Mouse (Mus musculus) midbrain, embryonic 13.5 days (tissue): Measurements from ENCODE around the gene Gli2. TPM values are rescaled to one million over a fixed set of nuclear protein-coding genes. Genes with fewer than 3 reads are reported as not detected.

ENCODE experiments used
- ATAC-seq: fragments of 200-750 bp; cut with Nextera tagmentation; 2 replicates; pipeline ENCODE4 v1.8.0; 2017; ENCODE audit warnings: mild to moderate bottlenecking, moderate TSS enrichment, moderate library complexity
- H3K27ac ChIP-seq: fragments of 300-500 bp; sonication (generic); 2 replicates; pipeline ENCODE4 v1.5.1; 2015; ENCODE audit warnings: inconsistent platforms, mild to moderate bottlenecking, moderate library complexity
- H3K27me3 ChIP-seq: fragments of 300-500 bp; sonication (generic); 2 replicates; pipeline ENCODE4 v1.6.1; 2015; ENCODE audit warnings: mild to moderate bottlenecking, inconsistent platforms
- H3K36me3 ChIP-seq: fragments of 300-500 bp; sonication (generic); 2 replicates; pipeline ENCODE4 v1.6.1; 2015; ENCODE audit warnings: mild to moderate bottlenecking, inconsistent platforms
- H3K4me1 ChIP-seq: fragments of 300-500 bp; sonication (generic); replicated peaks from 2 replicates; pipeline ENCODE4 v1.6.1; 2015; ENCODE audit warnings: inconsistent platforms
- H3K4me2 ChIP-seq: fragments of 300-500 bp; sonication (generic); replicated peaks from 2 replicates; pipeline ENCODE4 v1.6.1; 2015; ENCODE audit warnings: moderate library complexity, mild to moderate bottlenecking, inconsistent platforms
- H3K4me3 ChIP-seq: fragments of 300-500 bp; sonication (generic); replicated peaks from 2 replicates; pipeline ENCODE4 v1.5.1; 2015; ENCODE audit warnings: mild to moderate bottlenecking, inconsistent platforms
- H3K9ac ChIP-seq: fragments of 300-500 bp; sonication (generic); replicated peaks from 2 replicates; pipeline ENCODE4 v1.6.1; 2015; ENCODE audit warnings: mild to moderate bottlenecking, inconsistent platforms
- H3K9me3 ChIP-seq: fragments of 300-500 bp; sonication (generic); 2 replicates; pipeline ENCODE4 v1.6.1; 2016; ENCODE audit warnings: mild to moderate bottlenecking, inconsistent platforms
- WGBS: fragments of 180-500 bp; shearing (Covaris S2); methylation state at CpG from one replicate; pipeline ENCODE4 v1.1.7; 2015; 5-methylcytosine and 5-hydroxymethylcytosine counted together
- polyA plus RNA-seq: library from polyadenylated mRNA; unstranded; fragments of >200 nt; fragmentation: Nextera tagmentation; extraction: Ambion mirVana; gene quantifications from 2 replicates; pipeline ENCODE4 v1.2.1, GENCODE M21; 2015

Gene Gli2
- polyA plus RNA-seq, 1 experiment from 2014 or later = 3.9 TPM

- Histone ChIP-seq H3K4me1 (peaks cover 7% of the 10 kb centered on the region; the same call in 1 of the 2 replicates), H3K36me3 (no peaks in the 10 kb centered on the region), H3K27ac (no peak overlapping the region), H3K27me3 (no peaks in the 10 kb centered on the region), H3K4me3 (no peak overlapping the region), H3K4me2 (no peak overlapping the region), H3K9ac (no peak overlapping the region), H3K9me3 (no peaks in the 10 kb centered on the region)
- 70% methylated on average over 8 of the region's 8 CpGs for WGBS
- ATAC-seq = peak; percentile 49; the same call in 1 of the 2 replicates
Measured at GRCm38 (mm10) chr1:119025647-119026358, 27.6 kb downstream of the Gli2 start.

- Histone ChIP-seq H3K9me3 (no peaks in the 10 kb centered on the region), H3K27ac (no peak overlapping the region), H3K9ac (no peak overlapping the region), H3K4me3 (no peak overlapping the region), H3K36me3 (no peaks in the 10 kb centered on the region), H3K27me3 (no peaks in the 10 kb centered on the region), H3K4me2 (no peak overlapping the region), H3K4me1 (peaks cover 7% of the 10 kb centered on the region; the same call in 1 of the 2 replicates)
- no peak for ATAC-seq
- WGBS = 90% methylated on average over 1 of the region's 1 CpGs
Measured at GRCm38 (mm10) chr1:119022311-119022710, 31.1 kb downstream of the Gli2 start.

- Histone ChIP-seq H3K27me3 (no peaks in the 10 kb centered on the region), H3K4me2 (no peak overlapping the region), H3K4me1 (no peaks in the 10 kb centered on the region), H3K9ac (no peak overlapping the region), H3K9me3 (no peaks in the 10 kb centered on the region), H3K4me3 (no peak overlapping the region), H3K36me3 (no peaks in the 10 kb centered on the region), H3K27ac (no peak overlapping the region)
- no peak for ATAC-seq
- 89% methylated on average over 2 of the region's 2 CpGs for WGBS
Measured at GRCm38 (mm10) chr1:119020092-119020491, 33.3 kb downstream of the Gli2 start.

- H3K9ac ChIP-seq = no peak overlapping the region
- no peak overlapping the region for H3K4me3 ChIP-seq
- H3K27me3 ChIP-seq = no peaks in the 10 kb centered on the region
- no peaks in the 10 kb centered on the region for H3K36me3 ChIP-seq
- no peak overlapping the region for H3K27ac ChIP-seq
- no peaks in the 10 kb centered on the region for H3K4me1 ChIP-seq
- no peak for ATAC-seq
- no peaks in the 10 kb centered on the region for H3K9me3 ChIP-seq
- no peak overlapping the region for H3K4me2 ChIP-seq
Measured at GRCm38 (mm10) chr1:119019056-119019455, 34.4 kb downstream of the Gli2 start.

- 84% methylated on average over 3 of the region's 3 CpGs for WGBS
- Histone ChIP-seq H3K36me3 (no peaks in the 10 kb centered on the region), H3K9me3 (no peaks in the 10 kb centered on the region), H3K4me2 (no peak overlapping the region), H3K4me1 (no peaks in the 10 kb centered on the region), H3K27ac (no peak overlapping the region), H3K4me3 (no peak overlapping the region), H3K27me3 (no peaks in the 10 kb centered on the region), H3K9ac (no peak overlapping the region)
- no peak for ATAC-seq
Measured at GRCm38 (mm10) chr1:119016866-119017265, 36.6 kb downstream of the Gli2 start.

GRCm38 (mm10) chr1:119015108-119015507 is 38.3 kb downstream of the Gli2 start:
- no peaks in the 10 kb centered on the region for H3K4me1 ChIP-seq
- no peaks in the 10 kb centered on the region for H3K27me3 ChIP-seq
- H3K27ac ChIP-seq = no peak overlapping the region
- H3K9me3 ChIP-seq = no peaks in the 10 kb centered on the region
- no peak overlapping the region for H3K4me3 ChIP-seq
- H3K4me2 ChIP-seq = no peak overlapping the region
- H3K36me3 ChIP-seq = no peaks in the 10 kb centered on the region
- H3K9ac ChIP-seq = no peak overlapping the region
- 93% methylated on average over 6 of the region's 6 CpGs for WGBS
- no peak for ATAC-seq

GRCm38 (mm10) chr1:119008949-119009348 is 44.5 kb downstream of the Gli2 start:
- no peaks in the 10 kb centered on the region for H3K36me3 ChIP-seq
- ATAC-seq = no peak

GRCm38 (mm10) chr1:119003852-119004398 is 49.5 kb downstream of the Gli2 start:
- H3K9ac ChIP-seq = no peak overlapping the region
- no peaks in the 10 kb centered on the region for H3K27me3 ChIP-seq
- ATAC-seq = no peak
- H3K4me1 ChIP-seq = peaks cover 34% of the 10 kb centered on the region
- WGBS = 57% methylated on average over 1 of the region's 1 CpGs
- H3K36me3 ChIP-seq = no peaks in the 10 kb centered on the region
- H3K27ac ChIP-seq = no peak overlapping the region
- no peak overlapping the region for H3K4me2 ChIP-seq
- H3K9me3 ChIP-seq = no peaks in the 10 kb centered on the region
- H3K4me3 ChIP-seq = no peak overlapping the region

More at GRCm38 (mm10) chr1:119008949-119009348, 44.5 kb downstream of the Gli2 start:
- no peak overlapping the region for H3K27ac ChIP-seq
- H3K4me1 ChIP-seq = peaks cover 21% of the 10 kb centered on the region
- H3K9me3 ChIP-seq = no peaks in the 10 kb centered on the region
- H3K4me3 ChIP-seq = no peak overlapping the region
- H3K9ac ChIP-seq = no peak overlapping the region
- no peak overlapping the region for H3K4me2 ChIP-seq
- no peaks in the 10 kb centered on the region for H3K27me3 ChIP-seq

- Histone ChIP-seq H3K9me3 (no peaks in the 10 kb centered on the region), H3K4me1 (peaks cover 23% of the 10 kb centered on the region), H3K27me3 (no peaks in the 10 kb centered on the region), H3K4me3 (no peak overlapping the region), H3K27ac (0 out of 2 replicates have a peak overlapping the region, but pooled peaks have one; percentile 37), H3K4me2 (no peak overlapping the region), H3K9ac (no peak overlapping the region), H3K36me3 (no peaks in the 10 kb centered on the region)
- WGBS = 41% methylated on average over 12 of the region's 12 CpGs
- peak; percentile 22; the same call in 1 of the 2 replicates for ATAC-seq
Measured at GRCm38 (mm10) chr1:119001454-119002034, 51.9 kb downstream of the Gli2 start.

GRCm38 (mm10) chr1:118994482-118995105 is 58.8 kb downstream of the Gli2 start:
- Histone ChIP-seq H3K9me3 (no peaks in the 10 kb centered on the region), H3K4me1 (no peaks in the 10 kb centered on the region; the same call in 1 of the 2 replicates), H3K9ac (no peak overlapping the region), H3K27ac (no peak overlapping the region), H3K36me3 (no peaks in the 10 kb centered on the region), H3K27me3 (no peaks in the 10 kb centered on the region), H3K4me2 (no peak overlapping the region), H3K4me3 (no peak overlapping the region)
- no peak for ATAC-seq
- WGBS = 90% methylated on average over 8 of the region's 8 CpGs

- H3K9ac ChIP-seq = no peak overlapping the region
- H3K36me3 ChIP-seq = no peaks in the 10 kb centered on the region
- H3K27ac ChIP-seq = no peak overlapping the region
- no peak overlapping the region for H3K4me3 ChIP-seq
- no peak for ATAC-seq
- no peaks in the 10 kb centered on the region for H3K9me3 ChIP-seq
- 85% methylated on average over 5 of the region's 5 CpGs for WGBS
- no peaks in the 10 kb centered on the region; the same call in 1 of the 2 replicates for H3K4me1 ChIP-seq
- no peak overlapping the region for H3K4me2 ChIP-seq
- no peaks in the 10 kb centered on the region for H3K27me3 ChIP-seq
Measured at GRCm38 (mm10) chr1:118993775-118994174, 59.6 kb downstream of the Gli2 start.

GRCm38 (mm10) chr1:118988331-118988730 is 65.1 kb downstream of the Gli2 start:
- 88% methylated on average over 6 of the region's 6 CpGs for WGBS
- no peak overlapping the region for H3K9ac ChIP-seq
- H3K27me3 ChIP-seq = no peaks in the 10 kb centered on the region
- no peak overlapping the region for H3K4me2 ChIP-seq
- H3K4me1 ChIP-seq = peaks cover 14% of the 10 kb centered on the region
- no peaks in the 10 kb centered on the region for H3K9me3 ChIP-seq
- ATAC-seq = no peak
- H3K36me3 ChIP-seq = no peaks in the 10 kb centered on the region
- no peak overlapping the region for H3K4me3 ChIP-seq
- H3K27ac ChIP-seq = no peak overlapping the region
